Mouse (Mus musculus) thymus, adult 2 months (tissue): ENCODE measurements around the gene Gm10959. TPM values are rescaled to one million over a fixed set of nuclear protein-coding genes. Genes with fewer than 3 reads are reported as not detected.

Experiments
- DNase-seq: peaks from one replicate; pipeline ENCODE4 v3.0.0; 2021
- H3K27ac ChIP-seq: fragments of 200-500 bp; 2 replicates; pipeline ENCODE4 v1.5.1; 2012; ENCODE audit warnings: low read length, control low read depth; ENCODE audit not compliant: control insufficient read depth, insufficient read depth
- H3K27me3 ChIP-seq: fragments of 200-500 bp; 2 replicates; pipeline ENCODE4 v1.6.1; 2012; ENCODE audit warnings: mild to moderate bottlenecking, low read length, moderate library complexity, mixed read lengths; ENCODE audit not compliant: control insufficient read depth, insufficient read depth
- H3K36me3 ChIP-seq: fragments of 200-500 bp; 2 replicates; pipeline ENCODE4 v1.6.1; 2012; ENCODE audit warnings: mild to moderate bottlenecking, low read length, moderate library complexity; ENCODE audit not compliant: control insufficient read depth, insufficient read depth
- H3K4me1 ChIP-seq: fragments of 200-500 bp; replicated peaks from 2 replicates; pipeline ENCODE4 v1.6.1; 2012; ENCODE audit warnings: low read length; ENCODE audit not compliant: control insufficient read depth, insufficient read depth
- H3K4me3 ChIP-seq: fragments of 200-500 bp; 2 replicates; pipeline ENCODE4 v1.5.1; 2012; ENCODE audit warnings: mild to moderate bottlenecking, low read length, control low read depth, moderate library complexity; ENCODE audit not compliant: control insufficient read depth, insufficient read depth
- CTCF ChIP-seq: fragments of 200-500 bp; IDR thresholded peaks from 2 replicates; pipeline ENCODE4 v1.5.1; 2012; ENCODE audit warnings: mild to moderate bottlenecking, control low read depth, low read length, moderate library complexity, borderline replicate concordance; ENCODE audit not compliant: control insufficient read depth, poor library complexity, insufficient read depth; ENCODE audit errors: extremely low read depth
- POLR2A ChIP-seq: fragments of 200-500 bp; IDR thresholded peaks from 2 replicates; pipeline ENCODE4 v1.6.1; 2012; ENCODE audit warnings: mild to moderate bottlenecking, low read length, control low read depth, moderate library complexity; ENCODE audit not compliant: control insufficient read depth, poor library complexity, insufficient read depth; ENCODE audit errors: extremely low read depth
- WGBS: fragments of 180-500 bp; shearing (Covaris S2); methylation state at CpG from one replicate; pipeline ENCODE4 v1.1.7; 2018; 5-methylcytosine and 5-hydroxymethylcytosine counted together
- polyA plus RNA-seq: library from polyadenylated mRNA; depleted of rRNA; stranded (reverse); fragments of >200 nt; gene quantifications from 2 replicates; pipeline ENCODE4 v1.2.3, GENCODE M21; 2012

The Gm10959 gene
- polyA plus RNA-seq, 1 experiment, result not detected

DNA sequence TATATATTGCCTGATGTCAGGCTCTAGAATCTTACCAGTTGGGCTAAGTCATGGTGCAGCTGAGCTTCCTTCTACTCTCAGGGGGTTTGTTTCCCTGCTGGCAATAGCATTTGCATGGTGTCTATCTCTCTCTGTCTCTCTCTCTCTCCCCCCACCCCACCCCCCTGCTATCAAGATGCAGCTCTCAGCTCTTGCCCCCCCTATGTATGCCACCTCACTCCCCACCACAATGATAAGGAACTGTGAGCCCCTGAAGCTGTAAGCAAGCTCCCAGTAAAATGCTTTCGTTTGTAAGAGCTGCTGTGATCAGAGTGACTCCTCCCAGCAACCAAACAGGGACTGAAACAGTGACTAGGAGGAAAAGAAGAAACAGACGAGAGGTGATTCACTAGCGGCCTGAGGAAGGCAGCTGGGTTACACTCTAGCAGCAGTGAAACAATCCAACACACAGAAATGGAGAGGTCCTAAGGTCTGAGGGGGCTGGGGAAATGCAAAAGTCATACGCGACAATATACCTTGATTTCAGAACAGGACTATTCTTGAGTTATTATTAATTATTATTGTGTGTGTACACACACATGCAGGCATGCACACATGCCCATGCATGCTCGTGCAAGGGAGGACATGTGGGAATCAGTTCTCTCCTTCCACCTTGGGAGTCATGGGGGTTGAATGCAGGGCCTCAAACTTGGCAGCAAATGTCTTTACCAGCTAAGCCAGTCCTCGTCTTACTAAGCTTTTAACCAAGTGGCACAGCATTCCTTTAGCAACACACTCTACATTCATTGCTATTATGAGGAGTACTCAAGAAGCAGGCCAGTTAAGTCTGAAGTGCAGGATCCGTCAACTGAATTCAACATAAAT lies 1.6 kb upstream of the Gm10959 start:
- Histone ChIP-seq H3K27ac (no peak overlapping the region), H3K36me3 (no peaks in the 10 kb centered on the region), H3K4me3 (no peak overlapping the region), H3K4me1 (no peaks in the 10 kb centered on the region), H3K27me3 (no peaks in the 10 kb centered on the region)
- DNase-seq, result no peak
- 69% methylated on average over 8 of the region's 8 CpGs for WGBS
- TF ChIP-seq POLR2A (no peak), CTCF (no peak)

- no peak for TF ChIP-seq POLR2A
- TF ChIP-seq CTCF, result no peak
- no peak overlapping the region for H3K27ac ChIP-seq
- H3K27me3 ChIP-seq, result no peaks in the 10 kb centered on the region
- no peak for DNase-seq
- H3K4me1 ChIP-seq, result no peaks in the 10 kb centered on the region
- H3K36me3 ChIP-seq, result no peaks in the 10 kb centered on the region
- no peak overlapping the region for H3K4me3 ChIP-seq
- 26% methylated on average over 2 of the region's 2 CpGs for WGBS
Observed at GRCm38 (mm10) chr3:122918672-122919071, 488 bp downstream of the Gm10959 start.

DNA sequence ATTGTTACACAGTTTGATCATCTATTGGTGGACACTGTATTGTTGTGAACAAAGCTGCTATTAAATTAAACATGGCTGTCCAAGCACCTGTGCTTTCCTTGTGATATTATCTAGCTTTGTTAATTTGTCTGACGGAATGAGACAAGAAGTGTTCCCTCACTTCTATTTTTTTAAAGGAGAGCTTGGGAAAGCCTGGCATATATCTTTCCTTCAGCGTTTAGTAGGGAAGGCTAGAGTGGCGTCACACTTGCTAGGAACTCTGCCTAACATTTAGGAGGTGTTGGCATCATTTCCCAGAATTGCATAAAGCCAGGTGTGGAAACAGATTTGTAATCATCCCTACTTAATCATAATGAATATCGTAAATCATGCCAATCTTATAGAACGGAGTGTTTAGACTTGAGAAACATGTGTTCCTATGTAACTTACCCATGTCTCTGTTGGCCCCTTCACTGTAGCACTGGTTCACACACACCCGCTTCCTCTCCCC lies 2.9 kb downstream of the Gm10959 start:
- TF ChIP-seq POLR2A, result no peak
- no peak for TF ChIP-seq CTCF
- no peak overlapping the region for H3K27ac ChIP-seq
- 94% methylated on average over 6 of the region's 6 CpGs for WGBS
- no peaks in the 10 kb centered on the region for H3K36me3 ChIP-seq
- no peak for DNase-seq
- no peaks in the 10 kb centered on the region for H3K27me3 ChIP-seq
- H3K4me3 ChIP-seq, result no peak overlapping the region
- no peaks in the 10 kb centered on the region for H3K4me1 ChIP-seq

- no peaks in the 10 kb centered on the region for H3K36me3 ChIP-seq
- no peaks in the 10 kb centered on the region for H3K4me1 ChIP-seq
- H3K27ac ChIP-seq, result no peak overlapping the region
- DNase-seq, result no peak
- WGBS, result 67% methylated on average over 5 of the region's 5 CpGs
- TF ChIP-seq POLR2A (no peak), CTCF (no peak)
- H3K27me3 ChIP-seq, result no peaks in the 10 kb centered on the region
- H3K4me3 ChIP-seq, result no peak overlapping the region
Observed at GRCm38 (mm10) chr3:122915493-122915892, 3.7 kb downstream of the Gm10959 start.

- no peak for DNase-seq
- 97% methylated on average over 2 of the region's 2 CpGs for WGBS
Observed at GRCm38 (mm10) chr3:122907841-122908240, 11.3 kb downstream of the Gm10959 start.

GRCm38 (mm10) chr3:122903746-122904433 lies 15.3 kb downstream of the Gm10959 start:
- no peaks in the 10 kb centered on the region for H3K36me3 ChIP-seq
- 49% methylated on average over 12 of the region's 12 CpGs for WGBS
- no peaks in the 10 kb centered on the region for H3K4me1 ChIP-seq
- no peak overlapping the region for H3K27ac ChIP-seq
- H3K4me3 ChIP-seq, result no peak overlapping the region
- H3K27me3 ChIP-seq, result no peaks in the 10 kb centered on the region
- no peak for TF ChIP-seq CTCF
- TF ChIP-seq POLR2A, result no peak
- peak; percentile 30 for DNase-seq

More at GRCm38 (mm10) chr3:122907841-122908240, 11.3 kb downstream of the Gm10959 start:
- H3K4me3 ChIP-seq, result no peak overlapping the region
- no peak overlapping the region for H3K27ac ChIP-seq
- TF ChIP-seq CTCF (no peak), POLR2A (no peak)
- H3K4me1 ChIP-seq, result no peaks in the 10 kb centered on the region
- no peaks in the 10 kb centered on the region for H3K36me3 ChIP-seq
- no peaks in the 10 kb centered on the region for H3K27me3 ChIP-seq

DNA sequence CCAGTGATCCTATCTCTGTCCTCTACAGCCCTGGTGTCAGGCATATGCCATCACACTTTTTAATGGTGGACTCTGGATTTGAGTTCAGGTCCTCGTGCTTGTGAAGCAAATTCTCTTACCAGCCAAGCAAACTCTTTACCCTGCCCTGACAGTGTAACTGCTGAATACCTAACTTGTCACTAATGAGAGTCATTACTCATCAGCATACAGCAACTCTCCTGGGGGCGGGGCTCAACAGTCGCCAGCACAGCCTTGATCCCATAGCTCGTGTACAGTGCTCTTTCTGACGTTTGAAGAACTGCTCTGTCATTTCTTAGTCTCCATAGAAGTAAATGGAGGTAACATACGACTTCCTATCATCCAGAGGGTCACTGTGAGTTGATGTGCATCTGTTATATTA lies 20.9 kb downstream of the Gm10959 start:
- Histone ChIP-seq H3K27me3 (no peaks in the 10 kb centered on the region), H3K36me3 (no peaks in the 10 kb centered on the region), H3K4me1 (no peaks in the 10 kb centered on the region), H3K4me3 (no peak overlapping the region), H3K27ac (no peak overlapping the region)
- no peak for TF ChIP-seq POLR2A
- no peak for TF ChIP-seq CTCF
- DNase-seq, result no peak
- 71% methylated on average over 6 of the region's 6 CpGs for WGBS
